Mouse (Mus musculus): ENCODE data around the gene Zdhhc3. TPM values are rescaled to one million over a fixed set of nuclear protein-coding genes. Genes with fewer than 3 reads are reported as not detected.
A peak's percentile ranks its signal among the peaks of the same experiment; 100 is the strongest.

The Zdhhc3 gene
- total RNA-seq, 2 experiments from 2014 or later = 54.8 to 61.9 TPM

- DNase-seq = no peak
Measured at GRCm38 (mm10) chr9:123115566-123115965, 2.6 kb upstream of the Zdhhc3 start.

- no peak for DNase-seq
Measured at GRCm38 (mm10) chr9:123113931-123114330, 926 bp upstream of the Zdhhc3 start.

- peak; percentile 19 for DNase-seq
Measured at GRCm38 (mm10) chr9:123111751-123112221, 1.2 kb downstream of the Zdhhc3 start.

GRCm38 (mm10) chr9:123109188-123109587 lies 3.8 kb downstream of the Zdhhc3 start:
- no peak for DNase-seq

- no peak for DNase-seq
Measured at GRCm38 (mm10) chr9:123107186-123107585, 5.8 kb downstream of the Zdhhc3 start.

- DNase-seq = no peak
Measured at GRCm38 (mm10) chr9:123104362-123104761, 8.6 kb downstream of the Zdhhc3 start.

GRCm38 (mm10) chr9:123103425-123103824 lies 9.6 kb downstream of the Zdhhc3 start:
- DNase-seq = no peak

- DNase-seq = no peak
Measured at GRCm38 (mm10) chr9:123099631-123100455, 13.2 kb downstream of the Zdhhc3 start.

- no peak for DNase-seq
Measured at GRCm38 (mm10) chr9:123090844-123091243, 22.2 kb downstream of the Zdhhc3 start.

- DNase-seq = no peak
Measured at GRCm38 (mm10) chr9:123087558-123087957, 25.4 kb downstream of the Zdhhc3 start.

GRCm38 (mm10) chr9:123085373-123085772 lies 27.6 kb downstream of the Zdhhc3 start:
- no peak for DNase-seq

- DNase-seq = no peak
Measured at GRCm38 (mm10) chr9:123080796-123081195, 32.2 kb downstream of the Zdhhc3 start.

- no peak for DNase-seq
Measured at GRCm38 (mm10) chr9:123080355-123080754, 32.6 kb downstream of the Zdhhc3 start.

- DNase-seq = no peak
Measured at GRCm38 (mm10) chr9:123079149-123079548, 33.9 kb downstream of the Zdhhc3 start.

- no peak for DNase-seq
Measured at GRCm38 (mm10) chr9:123060172-123060571, 52.8 kb downstream of the Zdhhc3 start.

- no peak for DNase-seq
Measured at GRCm38 (mm10) chr9:123058724-123059292, 54.2 kb downstream of the Zdhhc3 start.

- DNase-seq = no peak
Measured at GRCm38 (mm10) chr9:123047665-123048064, 65.3 kb downstream of the Zdhhc3 start.

- no peak for DNase-seq
Measured at GRCm38 (mm10) chr9:123034426-123034825, 78.6 kb downstream of the Zdhhc3 start, which contains the start of gene Tgm4. TSS of gene Tgm4 (plus strand) at chr9:123034726.

- no peak for DNase-seq
Measured at GRCm38 (mm10) chr9:123031496-123032246, 81.3 kb downstream of the Zdhhc3 start.

- DNase-seq = no peak
Measured at GRCm38 (mm10) chr9:123024201-123024600, 88.8 kb downstream of the Zdhhc3 start.

GRCm38 (mm10) chr9:123021636-123022379 lies 91.2 kb downstream of the Zdhhc3 start:
- DNase-seq = peak; percentile 3
